Mouse (Mus musculus) yolk sac, embryonic 10.5 days (tissue): ENCODE results near the gene Map2k2.
"Not testable (repeated sequence)": the region's sequence is repeated elsewhere in the genome, so short reads cannot be mapped to it uniquely, and the experiment has no call there.

ENCODE experiments used
- DNase-seq: peaks from one replicate; pipeline ENCODE4 v3.0.0-alpha.2; 2017; ENCODE audit warnings: low spot score

The Map2k2 gene

DNA sequence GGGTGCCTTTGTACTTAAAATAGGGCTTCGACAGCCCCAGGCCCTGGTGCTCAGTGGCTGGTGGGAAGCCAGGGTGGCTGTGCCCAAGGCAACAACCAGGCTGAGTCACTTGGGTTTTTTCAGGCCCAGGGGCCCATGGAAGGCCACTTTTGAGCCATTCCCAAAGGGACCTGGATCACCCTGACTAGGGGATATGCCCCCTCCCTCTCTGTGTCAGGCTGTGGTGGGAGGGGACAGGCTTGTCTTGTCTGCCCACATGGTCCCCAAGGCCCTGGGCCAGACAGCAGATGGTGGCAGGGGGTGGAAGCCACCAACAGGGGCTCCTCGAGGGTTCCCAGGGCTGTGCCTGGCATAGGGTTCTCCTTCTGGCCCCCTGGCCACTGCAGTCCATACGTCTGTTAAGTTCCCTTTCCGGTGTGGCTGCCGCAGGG, 36.9 kb downstream of the Map2k2 start:
- DNase-seq: no peak

DNA sequence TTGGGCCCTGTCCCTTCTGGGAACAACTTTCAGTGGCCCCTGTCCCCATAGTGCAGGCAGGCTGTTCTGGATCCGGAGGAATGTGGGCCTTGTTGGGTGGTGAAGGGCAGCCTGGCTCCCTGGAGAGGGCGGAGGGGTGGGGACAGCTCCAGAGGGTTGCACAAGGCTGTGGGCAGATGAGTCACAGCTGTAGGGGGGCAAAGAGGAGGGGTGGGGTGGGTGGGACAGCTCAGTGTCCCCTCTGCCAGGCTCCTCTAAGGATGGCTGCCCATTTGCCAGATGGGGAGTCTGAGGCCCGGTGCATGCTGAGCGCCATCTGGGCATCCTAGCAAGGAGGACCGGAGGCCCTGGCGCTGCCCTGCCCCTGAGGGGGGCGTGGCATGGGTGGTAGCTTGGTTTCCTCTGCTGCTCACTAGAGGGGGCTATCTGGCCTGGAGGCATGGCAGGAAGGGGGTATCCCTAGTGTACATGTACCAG, 37.5 kb downstream of the Map2k2 start:
- DNase-seq: no peak

DNA sequence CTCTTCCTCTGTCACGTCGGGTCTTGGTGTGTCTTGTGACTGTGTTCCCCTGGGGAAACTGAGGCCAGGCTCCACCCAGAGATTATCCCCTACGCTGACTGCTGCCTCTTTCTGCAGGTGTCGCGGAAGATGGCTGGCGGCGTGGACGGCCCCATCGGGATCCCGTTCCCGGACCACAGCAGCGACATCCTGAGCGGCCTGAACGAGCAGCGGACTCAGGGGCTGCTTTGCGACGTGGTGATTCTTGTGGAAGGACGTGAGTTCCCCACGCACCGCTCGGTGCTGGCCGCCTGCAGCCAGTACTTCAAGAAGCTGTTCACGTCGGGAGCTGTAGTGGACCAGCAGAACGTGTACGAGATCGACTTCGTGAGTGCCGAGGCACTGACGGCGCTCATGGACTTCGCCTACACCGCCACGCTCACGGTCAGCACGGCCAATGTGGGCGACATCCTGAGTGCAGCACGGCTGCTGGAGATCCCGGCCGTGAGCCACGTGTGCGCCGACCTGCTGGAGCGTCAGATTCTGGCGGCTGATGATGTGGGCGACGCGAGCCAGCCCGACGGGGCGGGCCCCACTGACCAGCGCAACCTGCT, 38.2 kb downstream of the Map2k2 start:
- no peak for DNase-seq

GRCm38 (mm10) chr10:81144667-81145066, 39.0 kb downstream of the Map2k2 start:
- no peak for DNase-seq

- no peak for DNase-seq
Observed at GRCm38 (mm10) chr10:81145307-81145706, 39.6 kb downstream of the Map2k2 start.

DNA sequence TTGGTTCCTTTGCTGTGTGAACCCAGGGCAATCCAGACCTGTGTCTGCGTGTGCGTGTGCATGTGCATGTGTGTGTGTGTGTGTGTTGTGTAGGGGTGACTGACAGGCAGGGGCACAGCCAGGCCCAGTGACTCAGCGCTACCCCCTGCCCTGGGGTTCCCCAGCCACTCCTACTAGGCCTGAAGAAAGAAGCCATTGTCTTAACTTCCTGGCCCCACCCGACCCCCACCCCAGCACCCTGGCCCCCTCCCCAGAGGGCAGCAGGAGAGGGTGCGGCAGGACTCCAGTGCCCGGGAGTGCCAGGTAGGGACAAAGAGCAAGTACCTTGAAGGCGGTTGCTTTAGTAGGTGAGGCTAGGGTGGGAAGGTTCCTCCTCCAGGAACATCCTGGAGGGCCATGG, 40.1 kb downstream of the Map2k2 start:
- DNase-seq: no peak

DNA sequence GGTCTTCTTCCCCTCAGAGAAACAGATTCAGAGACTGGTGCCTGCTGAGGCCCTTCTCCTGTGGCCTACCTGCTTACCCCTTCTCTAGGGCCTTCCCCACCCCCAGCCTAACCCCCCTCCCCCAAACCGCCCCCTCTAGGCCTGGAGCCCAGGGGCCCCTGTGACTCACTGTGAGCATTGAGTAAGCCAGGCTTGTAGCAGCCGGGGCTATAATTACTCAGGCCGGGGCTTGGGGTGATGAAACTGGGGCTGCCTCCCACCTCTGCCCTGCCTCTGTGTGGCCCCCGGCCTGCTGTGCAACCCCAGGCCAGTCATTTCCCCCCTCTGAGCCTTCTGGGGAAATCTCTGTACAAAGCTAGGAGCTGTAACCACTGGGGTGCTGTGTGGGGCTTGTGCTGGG, 40.6 kb downstream of the Map2k2 start:
- DNase-seq: no peak

DNA sequence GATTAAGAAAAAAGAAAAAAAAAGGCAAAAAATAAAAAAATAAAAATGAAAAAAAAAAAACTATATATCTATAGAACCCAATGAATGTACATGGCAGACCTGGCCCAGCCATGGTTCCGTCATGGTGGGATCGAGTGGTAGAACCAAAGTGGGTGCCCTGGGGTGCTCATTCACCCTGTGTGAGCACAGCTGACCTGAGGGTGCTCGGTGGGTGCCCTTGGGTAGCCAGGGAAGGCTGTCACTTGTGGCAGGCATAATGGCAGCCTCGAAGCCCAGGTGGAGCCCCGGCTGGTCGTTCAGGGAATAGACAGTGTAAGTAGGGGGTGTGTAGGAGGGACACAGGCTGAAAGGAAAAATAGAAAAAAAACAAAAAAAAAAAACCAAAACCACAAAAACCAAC, 45.5 kb downstream of the Map2k2 start:
- no peak for DNase-seq

- peak; percentile 66 for DNase-seq
Observed at GRCm38 (mm10) chr10:81152609-81153008, 46.9 kb downstream of the Map2k2 start.

DNA sequence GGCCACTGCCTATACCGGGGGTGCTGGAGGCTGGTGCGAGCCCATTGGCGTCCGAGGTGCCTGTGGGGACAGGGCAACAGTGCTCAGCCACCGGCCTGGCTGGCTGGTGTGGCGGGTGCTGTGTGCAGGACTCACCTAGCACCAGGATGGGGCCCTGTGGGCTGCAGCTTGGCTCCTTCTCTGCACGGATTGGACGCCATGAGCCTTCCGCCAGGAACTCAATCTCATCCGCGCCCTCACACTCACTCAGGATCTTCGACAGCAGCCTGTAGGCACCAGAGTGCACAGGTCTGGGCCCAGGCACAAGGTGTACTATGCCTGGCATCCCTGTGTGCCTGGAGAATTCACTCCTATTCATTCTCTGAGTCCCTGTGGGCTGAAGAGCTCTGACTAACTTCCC, 48.6 kb downstream of the Map2k2 start:
- DNase-seq: no peak

GRCm38 (mm10) chr10:81154736-81155135, 49.0 kb downstream of the Map2k2 start:
- no peak for DNase-seq

DNA sequence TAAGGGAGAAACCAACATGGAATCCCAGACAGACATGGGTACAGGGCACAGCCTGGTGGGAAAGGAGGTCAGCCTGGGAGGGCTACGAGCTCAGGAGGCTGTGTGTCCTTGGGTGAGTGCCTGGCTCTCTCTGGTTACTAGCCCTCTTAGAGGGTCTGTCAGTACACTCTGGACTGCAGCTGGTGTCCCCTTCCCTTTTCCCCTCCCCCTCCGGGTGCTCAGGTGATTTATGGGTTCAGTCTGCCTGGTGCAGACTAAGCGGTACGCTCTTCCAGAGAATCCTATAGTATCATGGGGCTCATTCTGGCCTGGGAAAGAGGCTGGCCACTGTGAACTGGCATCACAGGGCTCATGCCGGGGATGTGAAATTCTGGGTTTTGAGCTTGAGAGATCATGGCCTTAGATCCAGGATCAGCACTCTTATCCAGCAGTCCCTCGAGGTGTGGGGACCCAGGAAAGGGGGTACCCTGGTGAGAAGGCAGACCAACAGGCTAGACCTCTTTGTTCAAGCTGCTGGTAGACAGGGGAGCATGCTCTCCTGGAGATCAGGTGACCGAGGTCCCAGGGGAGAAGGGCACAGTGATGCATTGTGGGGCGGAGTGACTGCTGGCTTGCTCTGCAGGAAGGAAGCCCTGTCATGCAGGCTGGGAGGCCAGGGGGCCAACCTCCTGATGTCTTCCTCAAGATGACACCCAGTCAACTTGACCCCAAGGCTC, 56.0 kb downstream of the Map2k2 start:
- no peak for DNase-seq

DNA sequence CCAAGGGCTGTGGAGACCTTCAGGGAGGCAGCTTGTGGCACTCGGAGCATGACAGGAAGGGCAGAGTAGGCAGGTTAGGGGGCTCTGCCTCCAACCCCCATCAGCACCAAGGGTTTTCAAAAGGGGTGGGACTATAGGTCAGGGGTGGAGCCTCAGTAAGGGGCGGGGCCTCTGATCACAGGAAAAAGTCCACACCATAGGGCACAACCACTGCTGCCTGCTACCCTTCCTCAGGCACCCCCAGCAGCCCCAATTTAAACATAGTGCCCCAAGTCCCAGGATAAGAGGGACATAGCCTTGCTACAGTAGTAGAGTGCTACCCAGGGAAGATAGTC, 56.6 kb downstream of the Map2k2 start:
- no peak for DNase-seq

- no peak for DNase-seq
Observed at GRCm38 (mm10) chr10:81165118-81165517, 59.4 kb downstream of the Map2k2 start.

GRCm38 (mm10) chr10:81167200-81168086, 61.7 kb downstream of the Map2k2 start, which contains the start of gene Pias4:
Gene Pias4 (minus strand): TSS chr10:81167923.
- DNase-seq: peak; percentile 100

DNA sequence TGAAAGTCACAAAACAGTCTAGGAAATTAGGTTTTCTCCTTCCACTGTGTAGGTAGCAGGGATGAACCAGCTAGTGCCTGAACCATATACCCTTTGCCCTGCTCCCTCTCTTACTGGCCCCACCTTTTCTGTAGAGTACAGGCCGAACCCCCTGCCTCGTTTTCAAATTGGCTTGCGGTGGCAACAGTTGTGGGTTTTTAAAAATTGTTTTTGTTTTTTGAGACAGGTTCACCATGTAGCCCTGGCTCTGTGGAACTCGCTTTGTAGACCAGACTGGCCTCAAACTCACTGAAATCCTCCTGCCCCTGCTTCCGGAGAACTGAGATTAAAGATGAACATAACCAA, 62.3 kb downstream of the Map2k2 start:
- no peak for DNase-seq

GRCm38 (mm10) chr10:81168521-81169244, 63.0 kb downstream of the Map2k2 start:
- DNase-seq: peak; percentile 87

DNA sequence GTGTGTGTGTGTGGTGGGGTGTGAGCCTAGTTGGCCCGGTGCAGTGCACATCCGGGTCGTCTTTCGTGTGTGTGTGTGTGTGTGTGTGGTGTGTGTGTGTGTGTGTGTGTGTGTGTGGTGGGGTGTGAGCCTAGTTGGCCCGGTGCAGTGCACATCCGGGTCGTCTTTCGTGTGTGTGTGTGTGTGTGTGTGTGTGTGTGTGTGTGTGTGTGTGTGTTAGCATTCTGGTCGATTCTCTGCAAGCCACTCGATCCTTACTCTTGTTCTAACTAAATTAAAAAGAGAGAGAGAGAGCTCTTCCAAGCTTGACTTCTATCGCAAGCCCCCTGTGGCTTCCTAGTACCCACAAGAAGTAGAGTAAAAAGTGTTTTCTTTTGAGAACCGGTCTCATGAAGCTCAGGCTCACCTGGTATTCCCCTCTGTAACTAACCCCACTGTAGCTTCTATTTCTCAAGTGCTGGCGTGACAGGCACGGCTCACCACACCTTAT, 63.7 kb downstream of the Map2k2 start:
- not testable (repeated sequence) for DNase-seq

GRCm38 (mm10) chr10:81173132-81173531, 67.4 kb downstream of the Map2k2 start:
- DNase-seq: peak; percentile 71

DNA sequence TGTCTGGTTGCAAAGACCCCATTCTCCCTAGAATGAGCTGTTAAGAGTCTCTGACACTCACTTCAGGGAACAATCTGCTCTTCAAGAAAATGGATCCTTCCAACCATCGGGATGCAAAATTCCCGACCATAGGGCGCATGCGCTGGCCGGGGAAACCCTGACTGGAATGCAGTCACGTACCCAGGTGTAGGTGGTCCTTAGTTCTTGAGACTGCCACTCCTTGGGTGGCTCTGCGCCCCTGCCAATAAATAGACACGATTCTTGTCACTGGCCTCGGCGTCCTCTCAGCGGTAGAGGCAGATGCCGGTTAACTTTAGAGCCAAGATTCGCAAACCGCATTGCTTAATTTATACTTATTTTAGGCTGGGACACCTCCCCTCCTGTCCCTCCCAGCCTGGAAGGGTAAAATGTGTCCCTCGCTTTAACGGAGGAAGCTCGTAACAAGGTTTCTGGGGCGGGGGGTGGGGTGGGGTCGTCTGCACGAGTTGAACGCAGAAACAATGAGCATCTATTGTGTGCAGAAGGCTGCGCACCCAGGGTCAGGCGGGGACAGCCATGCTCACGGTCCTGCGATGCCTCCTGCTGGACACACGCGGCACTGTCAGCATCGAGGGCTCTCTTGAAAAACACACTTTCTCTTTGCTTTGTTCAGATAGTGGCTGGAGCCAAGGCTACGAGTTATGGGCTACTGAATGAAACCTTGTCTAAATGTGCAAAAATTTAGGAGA, 69.1 kb downstream of the Map2k2 start:
- peak; percentile 85 for DNase-seq

DNA sequence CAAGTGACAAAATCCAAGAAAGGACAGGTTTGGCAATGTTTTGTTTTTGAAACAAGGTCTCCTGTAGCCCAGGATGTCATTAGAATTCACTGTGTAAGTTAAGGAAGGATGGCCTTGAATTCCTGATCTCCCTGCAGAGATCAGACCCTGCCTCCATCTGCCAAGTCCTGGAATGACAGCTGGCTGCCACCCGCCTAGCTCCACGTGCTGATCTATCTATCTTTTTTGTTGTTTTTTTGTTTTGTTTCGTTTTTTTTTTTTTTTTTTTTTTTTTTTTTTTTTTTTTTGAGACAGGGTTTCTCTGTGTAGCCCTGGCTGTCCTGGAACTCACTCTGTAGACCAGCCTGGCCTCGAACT, 69.6 kb downstream of the Map2k2 start:
- DNase-seq: not testable (repeated sequence)
